Mouse (Mus musculus) CD8-positive naive resting alpha-beta T cell, adult 2 months (primary cell): ENCODE data around the gene Pparg.

Source experiments
- DNase-seq, 2 experiments: peaks; one replicate each; pipeline ENCODE4 v3.0.0; 2022; ENCODE audit warnings: low read depth in 2 of 2, low spot score in 2 of 2

Pparg gene

GRCm38 (mm10) chr6:115361606-115362462 is 1.1 kb downstream of the Pparg start:
- DNase-seq = no peak

- DNase-seq = no peak
Observed at GRCm38 (mm10) chr6:115366869-115367610, 6.3 kb downstream of the Pparg start.

DNA sequence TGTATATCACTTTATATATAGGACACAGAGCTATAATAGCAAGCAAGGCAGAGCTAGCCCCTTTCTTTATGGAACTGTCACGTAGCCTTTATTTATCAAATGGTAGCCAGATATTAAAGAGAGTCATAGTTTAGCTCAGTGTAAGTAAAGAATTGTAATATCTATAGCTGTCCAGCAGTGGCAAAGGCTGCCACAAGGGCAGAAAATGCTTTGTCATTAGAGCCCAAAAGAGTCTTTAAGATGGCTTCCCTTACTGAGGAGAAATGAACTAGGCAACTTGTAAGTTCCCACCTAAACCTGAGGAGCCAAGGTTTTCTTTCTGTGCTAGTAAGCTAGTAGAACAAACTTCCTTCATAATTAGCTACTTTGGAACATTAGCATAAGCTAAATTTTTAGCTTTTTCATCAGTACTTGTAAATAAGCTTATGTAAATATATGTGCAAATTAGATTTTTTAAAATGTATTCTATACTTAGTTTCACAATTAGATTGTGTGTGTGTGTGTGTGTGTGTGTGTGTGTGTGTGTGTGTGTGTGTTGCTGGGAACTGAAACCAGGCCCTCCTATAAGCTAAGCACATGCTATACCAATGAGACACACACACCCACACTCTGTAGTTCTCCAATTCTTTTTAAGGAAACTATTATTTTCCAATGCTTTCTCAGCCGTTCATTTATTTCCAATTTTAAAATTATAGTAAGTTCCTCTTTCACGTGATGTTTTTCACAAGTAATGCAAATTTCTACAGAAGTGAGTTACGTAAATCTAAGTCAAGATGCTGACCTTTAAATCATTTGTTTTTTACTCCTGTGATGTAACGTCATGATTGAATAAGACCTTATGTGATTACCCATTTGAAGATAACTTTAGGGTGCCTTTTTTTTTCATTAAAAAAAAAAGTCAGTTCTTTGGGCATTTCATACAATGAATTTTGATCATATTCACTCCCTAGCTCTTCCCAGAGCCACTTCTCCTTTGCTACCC is 14.4 kb downstream of the Pparg start:
- no peak for DNase-seq

DNA sequence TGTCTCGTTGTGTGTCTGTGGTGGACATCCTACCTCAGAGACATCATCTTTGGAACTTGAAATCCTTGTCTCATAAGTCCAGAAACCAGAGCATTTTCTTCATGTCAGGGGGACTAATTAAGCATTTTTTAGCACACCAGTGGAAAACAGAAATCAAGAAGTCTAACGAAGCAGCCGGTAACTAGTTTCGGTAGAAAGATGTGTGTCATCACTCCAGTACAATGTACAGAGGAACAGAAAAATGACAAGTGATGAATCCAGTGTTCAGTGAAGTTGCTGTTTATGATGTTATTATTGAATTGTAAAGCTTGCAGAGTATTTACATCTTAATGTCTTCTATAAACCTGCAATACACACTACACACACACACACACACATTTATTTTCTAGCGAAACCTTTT is 19.8 kb downstream of the Pparg start:
- DNase-seq = no peak

GRCm38 (mm10) chr6:115382712-115383111 is 22.0 kb downstream of the Pparg start:
- no peak for DNase-seq

DNA sequence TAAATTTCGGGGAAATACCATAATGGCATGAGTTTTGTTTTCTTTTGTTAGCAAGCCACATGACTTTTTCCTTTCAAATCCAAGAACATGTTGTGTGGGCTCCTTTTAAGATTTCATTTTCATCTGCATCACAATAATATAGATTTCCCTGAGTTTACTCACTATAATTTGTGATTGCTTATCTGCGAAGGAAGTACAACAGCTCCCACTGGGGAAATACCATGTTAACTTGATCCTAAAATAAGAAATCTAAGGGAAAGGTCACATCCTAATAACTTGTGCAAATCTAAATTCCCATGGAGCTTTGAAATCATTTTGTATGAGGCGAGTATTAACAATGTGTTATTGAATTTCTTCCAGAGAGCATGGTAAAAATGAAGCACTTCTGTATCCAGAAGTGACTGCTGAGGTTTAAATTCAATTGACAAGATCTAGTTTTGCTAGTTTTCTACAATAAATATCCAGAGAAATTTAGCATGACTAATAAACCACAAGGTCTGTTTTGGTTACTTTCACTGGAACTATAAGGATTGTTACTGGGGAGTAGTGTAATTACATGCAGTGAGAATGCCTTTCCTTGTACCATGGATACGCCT is 29.3 kb downstream of the Pparg start:
- no peak for DNase-seq

DNA sequence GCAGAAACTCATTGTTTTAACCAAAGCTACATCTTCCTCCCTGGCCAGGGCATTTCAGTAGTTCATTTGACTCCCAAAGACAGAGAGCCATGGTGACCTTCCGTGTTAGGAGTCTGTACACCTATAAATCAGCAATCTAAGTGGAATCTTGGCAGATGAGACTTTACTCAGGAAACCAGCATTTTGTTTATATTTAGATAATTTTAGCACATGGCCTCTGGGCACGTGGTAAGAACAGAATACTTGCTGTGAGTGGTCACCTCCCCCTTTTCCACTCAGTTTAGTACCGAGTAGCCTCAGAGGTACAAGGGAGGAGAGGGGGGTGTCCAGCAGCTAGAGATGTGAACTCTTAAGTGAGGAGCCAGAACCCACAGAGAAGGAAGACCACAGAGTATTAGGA is 36.2 kb downstream of the Pparg start:
- DNase-seq = no peak

- no peak for DNase-seq
Observed at GRCm38 (mm10) chr6:115404354-115404753, 43.6 kb downstream of the Pparg start.

GRCm38 (mm10) chr6:115411477-115411876 is 50.7 kb downstream of the Pparg start:
- DNase-seq = no peak

DNA sequence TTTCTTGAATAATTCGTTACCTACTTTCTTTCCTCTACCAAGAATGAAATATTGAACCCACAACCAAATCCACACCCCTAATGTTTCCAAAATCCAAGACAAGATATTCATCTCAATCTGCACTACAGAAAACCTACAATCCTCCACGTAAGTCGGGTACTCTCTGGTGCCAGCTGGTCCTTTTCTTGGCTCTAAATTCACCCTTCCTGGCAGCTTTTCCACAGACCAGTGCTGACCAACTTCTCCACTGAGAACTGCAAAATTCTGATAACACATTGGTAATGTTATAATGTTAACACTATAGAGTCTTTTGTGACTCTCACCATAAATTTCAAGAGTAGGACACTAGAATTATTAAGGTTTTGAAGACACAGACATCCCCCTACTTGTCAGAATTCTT is 57.4 kb downstream of the Pparg start:
- no peak for DNase-seq

DNA sequence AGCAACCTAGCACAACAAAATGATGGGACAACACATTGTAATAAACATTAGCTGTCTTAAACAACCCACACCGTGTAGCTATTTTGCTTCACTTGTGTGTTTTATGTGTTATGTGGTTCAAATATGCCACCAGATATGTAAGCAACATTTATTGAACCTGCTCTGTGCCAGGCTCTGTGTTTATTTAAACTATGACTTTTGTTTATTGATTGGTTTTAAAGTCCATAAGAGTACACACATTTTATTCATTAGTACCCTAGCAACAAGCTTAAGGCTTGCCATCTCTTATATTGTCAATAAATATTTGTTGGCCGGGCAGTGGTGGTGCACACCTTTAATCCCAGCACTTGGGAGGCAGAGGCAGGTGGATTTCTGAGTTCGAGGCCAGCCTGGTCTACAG is 58.2 kb downstream of the Pparg start:
- no peak for DNase-seq

DNA sequence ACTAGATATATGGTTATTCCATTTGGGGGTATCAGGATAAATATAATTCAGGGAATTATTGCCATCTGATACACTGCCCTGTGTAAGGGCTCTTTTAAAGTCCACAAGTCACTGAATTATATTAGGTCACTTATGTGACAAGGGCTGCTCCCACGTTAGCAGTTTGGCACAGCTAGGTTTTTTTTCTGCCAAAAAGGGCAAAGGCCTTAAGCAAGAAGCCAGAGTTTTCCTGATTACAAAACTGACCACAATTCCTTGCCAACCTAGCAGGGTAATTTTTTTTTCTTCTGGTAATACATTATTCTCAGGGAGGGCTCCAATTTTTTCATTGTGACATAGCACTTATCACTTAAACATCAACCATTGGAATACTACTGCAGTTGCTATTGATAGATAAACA is 60.2 kb downstream of the Pparg start:
- no peak for DNase-seq

- no peak for DNase-seq
Observed at GRCm38 (mm10) chr6:115421665-115422064, 60.9 kb downstream of the Pparg start.

GRCm38 (mm10) chr6:115424433-115424832 is 63.7 kb downstream of the Pparg start:
- DNase-seq = no peak

DNA sequence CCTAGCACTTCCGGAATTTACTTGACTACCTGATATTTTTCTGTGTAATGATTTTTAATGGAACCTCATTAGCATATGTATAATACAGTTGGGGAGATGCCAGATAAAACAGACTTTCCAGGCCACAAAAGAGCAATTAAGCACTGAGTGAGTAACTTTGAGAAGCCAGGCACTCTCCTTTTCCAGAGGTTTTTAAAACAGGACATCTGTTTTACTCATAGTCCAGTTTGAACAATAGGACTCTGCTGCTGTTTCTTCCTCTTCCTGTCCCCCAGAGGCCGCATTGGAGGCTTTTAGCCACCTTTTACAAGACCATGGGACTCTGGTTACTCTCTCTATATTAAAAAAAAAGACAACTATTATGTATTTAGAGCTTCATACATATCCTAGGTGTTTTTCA is 72.0 kb downstream of the Pparg start:
- no peak for DNase-seq

GRCm38 (mm10) chr6:115434054-115434453 is 73.3 kb downstream of the Pparg start:
- no peak for DNase-seq

DNA sequence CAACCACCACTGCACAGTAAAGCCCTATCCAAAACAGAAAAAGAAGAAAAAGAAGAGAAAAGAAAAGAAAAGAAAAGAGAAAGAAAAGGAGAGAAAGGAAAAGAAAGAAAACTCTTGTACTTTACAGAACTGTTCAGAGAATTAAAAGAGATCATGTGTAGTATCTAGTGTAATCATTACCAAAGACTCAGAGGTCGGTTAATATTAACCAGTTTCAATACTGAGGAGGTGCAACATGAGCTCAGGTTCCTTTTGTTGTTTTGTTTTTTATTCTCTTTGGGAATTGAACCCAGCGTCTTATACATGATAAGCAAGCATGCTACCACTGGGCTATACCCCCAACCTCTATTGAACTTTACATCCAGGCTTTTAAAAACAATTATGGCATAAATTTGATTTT is 74.1 kb downstream of the Pparg start:
- DNase-seq = no peak

GRCm38 (mm10) chr6:115440231-115441006 is 79.7 kb downstream of the Pparg start:
- no peak for DNase-seq

DNA sequence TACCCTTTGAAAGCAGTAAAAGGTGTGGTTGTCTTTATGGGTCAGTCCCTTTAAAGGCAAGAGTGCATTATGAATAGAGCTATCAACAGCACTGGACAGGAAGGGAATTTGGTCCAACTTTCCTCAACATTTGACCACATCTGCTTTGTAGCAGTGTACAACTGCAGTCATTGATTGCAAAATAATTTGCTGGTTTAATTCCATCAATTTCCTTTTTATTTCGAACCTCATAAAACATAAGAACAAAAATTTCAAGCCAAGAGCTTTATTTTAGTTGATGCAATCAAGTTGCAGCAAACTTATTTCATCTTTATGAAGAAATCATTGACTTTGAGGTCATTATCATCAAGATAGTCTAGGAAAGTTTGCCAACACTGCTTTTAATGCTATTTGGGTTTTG is 91.8 kb downstream of the Pparg start:
- no peak for DNase-seq

- DNase-seq = no peak
Observed at GRCm38 (mm10) chr6:115462743-115463337, 102.1 kb downstream of the Pparg start.
